Mouse (Mus musculus) spleen, adult 18-20 months (tissue): ENCODE results near the gene Stk32c.

ENCODE experiments used
- DNase-seq, 2 experiments: peaks; one replicate each; pipeline ENCODE4 v3.0.0; 2022; ENCODE audit warnings: mixed read lengths in 2 of 2

Stk32c gene

GRCm38 (mm10) chr7:139136906-139137491 is 76.1 kb downstream of the Stk32c start:
- DNase-seq = no peak

- DNase-seq = no peak
Observed at GRCm38 (mm10) chr7:139135236-139135635, 77.9 kb downstream of the Stk32c start.

GRCm38 (mm10) chr7:139133446-139133845 is 79.7 kb downstream of the Stk32c start:
- no peak for DNase-seq

- no peak for DNase-seq
Observed at GRCm38 (mm10) chr7:139131538-139131937, 81.6 kb downstream of the Stk32c start.

- DNase-seq = no peak
Observed at GRCm38 (mm10) chr7:139130361-139130760, 82.7 kb downstream of the Stk32c start.

- no peak for DNase-seq
Observed at GRCm38 (mm10) chr7:139128994-139129393, 84.1 kb downstream of the Stk32c start.

- no peak for DNase-seq
Observed at GRCm38 (mm10) chr7:139126549-139126948, 86.6 kb downstream of the Stk32c start.

- no peak for DNase-seq
Observed at GRCm38 (mm10) chr7:139125881-139126280, 87.2 kb downstream of the Stk32c start.

- DNase-seq = no peak
Observed at GRCm38 (mm10) chr7:139119775-139120153, 93.3 kb downstream of the Stk32c start.

- peak; percentile 15 to 63 for DNase-seq
Observed at GRCm38 (mm10) chr7:139119152-139119774, 93.8 kb downstream of the Stk32c start.

GRCm38 (mm10) chr7:139107908-139108650 is 105.0 kb downstream of the Stk32c start:
- no peak for DNase-seq

GRCm38 (mm10) chr7:139105705-139106104 is 107.4 kb downstream of the Stk32c start:
- no peak for DNase-seq

GRCm38 (mm10) chr7:139105076-139105475 is 108.0 kb downstream of the Stk32c start:
- DNase-seq = no peak

- no peak for DNase-seq
Observed at GRCm38 (mm10) chr7:139103960-139104381, 109.1 kb downstream of the Stk32c start.

GRCm38 (mm10) chr7:139101826-139102225 is 111.3 kb downstream of the Stk32c start:
- no peak for DNase-seq

- DNase-seq = no peak
Observed at GRCm38 (mm10) chr7:139101286-139101804, 111.8 kb downstream of the Stk32c start.

GRCm38 (mm10) chr7:139100531-139101095 is 112.5 kb downstream of the Stk32c start:
- no peak for DNase-seq

- DNase-seq = no peak
Observed at GRCm38 (mm10) chr7:139096399-139096798, 116.7 kb downstream of the Stk32c start.

- no peak for DNase-seq
Observed at GRCm38 (mm10) chr7:139095282-139095681, 117.8 kb downstream of the Stk32c start.

GRCm38 (mm10) chr7:139094761-139095160 is 118.3 kb downstream of the Stk32c start:
- DNase-seq = no peak

GRCm38 (mm10) chr7:139093781-139094180 is 119.3 kb downstream of the Stk32c start:
- DNase-seq = no peak

GRCm38 (mm10) chr7:139093124-139093523 is 120.0 kb downstream of the Stk32c start:
- DNase-seq = no peak

GRCm38 (mm10) chr7:139092676-139093075 is 120.4 kb downstream of the Stk32c start:
- DNase-seq = no peak
